Mouse (Mus musculus) neural tube, embryonic 11.5 days (tissue): ENCODE data around the gene Sbk1. TPM values are rescaled to one million over a fixed set of nuclear protein-coding genes. Genes with fewer than 3 reads are reported as not detected.

ENCODE experiments used
- ATAC-seq: fragments of 200-750 bp; cut with Nextera tagmentation; 2 replicates; pipeline ENCODE4 v1.8.0; 2017; ENCODE audit warnings: moderate number of reproducible peaks, mild to moderate bottlenecking, moderate TSS enrichment, moderate library complexity; ENCODE audit not compliant: insufficient read depth, low FRiP score, low TSS enrichment
- DNase-seq: peaks from one replicate; pipeline ENCODE4 v3.0.0-alpha.2; 2015; ENCODE audit warnings: low spot score
- H3K27ac ChIP-seq: fragments of 300-500 bp; sonication (generic); 2 replicates; pipeline ENCODE4 v1.5.1; 2014; ENCODE audit warnings: low read depth, mild to moderate bottlenecking, low read length
- H3K27me3 ChIP-seq: fragments of 300-500 bp; sonication (generic); 2 replicates; pipeline ENCODE4 v1.6.1; 2014; ENCODE audit warnings: mild to moderate bottlenecking, low read length, mixed read lengths; ENCODE audit not compliant: control insufficient read depth, insufficient read depth
- H3K36me3 ChIP-seq: fragments of 300-500 bp; sonication (generic); 2 replicates; pipeline ENCODE4 v1.6.1; 2014; ENCODE audit warnings: mild to moderate bottlenecking, low read length, moderate library complexity, mixed read lengths; ENCODE audit not compliant: control insufficient read depth, insufficient read depth
- H3K4me1 ChIP-seq: fragments of 300-500 bp; sonication (generic); 2 replicates; pipeline ENCODE4 v1.6.1; 2014; ENCODE audit warnings: low read length, mixed read lengths; ENCODE audit not compliant: control insufficient read depth, insufficient read depth
- H3K4me2 ChIP-seq: fragments of 300-500 bp; sonication (generic); 2 replicates; pipeline ENCODE4 v1.6.1; 2014; ENCODE audit warnings: low read depth, mild to moderate bottlenecking, moderate library complexity
- H3K4me3 ChIP-seq: fragments of 300-500 bp; sonication (generic); 2 replicates; pipeline ENCODE4 v1.5.1; 2014; ENCODE audit warnings: low read depth, low read length
- H3K9ac ChIP-seq: fragments of 300-500 bp; sonication (generic); 2 replicates; pipeline ENCODE4 v1.6.1; 2014; ENCODE audit warnings: mild to moderate bottlenecking, low read length
- H3K9me3 ChIP-seq: fragments of 300-500 bp; sonication (generic); 2 replicates; pipeline ENCODE4 v1.6.1; 2016; ENCODE audit warnings: low read length; ENCODE audit not compliant: control insufficient read depth
- WGBS: fragments of 180-500 bp; shearing (Covaris S2); extraction: QIAGEN DNeasy Blood & Tissue Kit; methylation state at CpG from one replicate; pipeline ENCODE4 v1.1.7; 2014; 5-methylcytosine and 5-hydroxymethylcytosine counted together
- polyA plus RNA-seq: library from polyadenylated mRNA; unstranded; fragments of >200 nt; fragmentation: Nextera tagmentation; extraction: Ambion mirVana; gene quantifications from 2 replicates; pipeline ENCODE4 v1.2.1, GENCODE M21; 2014

Sbk1 gene
- polyA plus RNA-seq, 1 experiment from 2014 or later, result 227 TPM

DNA sequence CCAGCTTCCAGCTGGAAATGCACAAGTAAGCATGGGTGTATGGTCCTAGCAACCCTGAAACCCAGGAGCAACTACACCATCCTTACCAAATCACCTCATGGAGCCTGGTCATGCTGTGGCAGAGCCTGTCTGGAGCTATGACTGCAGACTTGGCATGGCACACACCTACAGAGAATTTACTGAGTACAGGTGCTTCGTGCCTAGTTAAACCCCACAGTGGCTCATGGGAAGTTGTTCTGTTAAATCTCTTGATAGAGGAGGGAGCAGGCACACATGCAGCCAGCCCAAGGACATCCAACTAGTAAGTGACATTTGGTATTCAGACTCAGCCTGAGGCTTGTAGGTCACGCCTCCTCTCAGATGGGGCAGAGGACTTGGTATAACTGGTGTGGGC, 15.7 kb downstream of the Sbk1 start:
- H3K4me3 ChIP-seq, result no peak overlapping the region
- H3K9ac ChIP-seq, result no peak overlapping the region
- WGBS, result 90% methylated on average over 2 of the region's 2 CpGs
- no peak for DNase-seq
- H3K27ac ChIP-seq, result no peak overlapping the region
- H3K4me1 ChIP-seq, result no peaks in the 10 kb centered on the region; the same call in 1 of the 2 replicates
- H3K4me2 ChIP-seq, result no peak overlapping the region
- no peaks in the 10 kb centered on the region for H3K9me3 ChIP-seq
- H3K27me3 ChIP-seq, result no peaks in the 10 kb centered on the region
- H3K36me3 ChIP-seq, result peaks cover 32% of the 10 kb centered on the region
- no peak for ATAC-seq

DNA sequence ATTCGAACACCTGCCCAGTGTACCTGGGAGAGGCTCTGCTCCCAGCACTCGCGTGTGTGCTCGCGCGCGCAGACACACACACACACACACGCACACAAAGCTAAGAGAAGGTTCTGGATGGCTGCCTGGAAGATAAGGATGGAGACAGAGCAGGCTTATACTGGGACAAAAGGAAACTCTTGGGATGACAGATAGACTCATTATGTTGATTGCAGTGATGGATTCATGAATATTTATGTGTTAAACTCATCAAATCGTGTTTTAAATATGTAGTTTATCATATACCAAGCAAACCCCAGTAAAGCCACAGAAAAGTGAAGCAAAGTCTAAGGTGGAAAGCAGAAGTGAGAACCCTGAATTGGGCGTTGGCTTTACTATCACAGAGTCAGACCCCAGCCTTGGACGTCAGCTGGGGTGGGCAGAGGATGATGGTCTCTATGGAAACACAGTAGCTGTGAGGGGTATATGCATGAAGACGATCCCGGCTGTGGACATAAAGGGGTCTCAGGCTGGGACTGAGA, 16.2 kb downstream of the Sbk1 start:
- 81% methylated on average over 13 of the region's 13 CpGs for WGBS
- H3K4me3 ChIP-seq, result no peak overlapping the region
- H3K36me3 ChIP-seq, result peaks cover 36% of the 10 kb centered on the region
- H3K27ac ChIP-seq, result no peak overlapping the region
- no peaks in the 10 kb centered on the region for H3K9me3 ChIP-seq
- H3K4me1 ChIP-seq, result no peaks in the 10 kb centered on the region; the same call in 1 of the 2 replicates
- H3K9ac ChIP-seq, result no peak overlapping the region
- H3K4me2 ChIP-seq, result no peak overlapping the region
- DNase-seq, result peak; percentile 15
- ATAC-seq, result no peak
- H3K27me3 ChIP-seq, result no peaks in the 10 kb centered on the region

DNA sequence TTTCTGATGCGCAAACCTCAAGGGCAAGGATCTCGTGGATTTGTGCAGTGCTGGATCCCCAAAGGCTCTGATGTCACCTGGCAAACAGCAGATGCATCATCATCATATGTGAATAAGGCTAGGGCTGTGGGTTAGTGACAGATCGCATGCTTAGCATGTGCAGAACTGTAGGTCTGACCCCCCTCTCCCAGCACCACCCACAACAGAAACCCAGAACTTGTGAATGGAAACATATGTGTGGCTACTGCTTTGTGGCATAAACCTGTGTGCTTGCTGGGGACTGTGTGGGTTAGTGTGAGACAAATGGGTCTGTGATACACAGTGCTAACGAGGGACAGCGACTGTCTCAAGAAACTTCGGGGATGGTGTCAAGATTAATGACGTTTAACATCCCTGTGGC, 17.0 kb downstream of the Sbk1 start:
- no peaks in the 10 kb centered on the region; the same call in 1 of the 2 replicates for H3K4me1 ChIP-seq
- no peaks in the 10 kb centered on the region for H3K27me3 ChIP-seq
- DNase-seq (peak; percentile 8), ATAC-seq (no peak)
- 79% methylated on average over 7 of the region's 7 CpGs for WGBS
- H3K4me3 ChIP-seq, result no peak overlapping the region
- no peak overlapping the region for H3K4me2 ChIP-seq
- no peak overlapping the region for H3K27ac ChIP-seq
- H3K36me3 ChIP-seq, result peaks cover 36% of the 10 kb centered on the region
- H3K9ac ChIP-seq, result no peak overlapping the region
- H3K9me3 ChIP-seq, result no peaks in the 10 kb centered on the region

DNA sequence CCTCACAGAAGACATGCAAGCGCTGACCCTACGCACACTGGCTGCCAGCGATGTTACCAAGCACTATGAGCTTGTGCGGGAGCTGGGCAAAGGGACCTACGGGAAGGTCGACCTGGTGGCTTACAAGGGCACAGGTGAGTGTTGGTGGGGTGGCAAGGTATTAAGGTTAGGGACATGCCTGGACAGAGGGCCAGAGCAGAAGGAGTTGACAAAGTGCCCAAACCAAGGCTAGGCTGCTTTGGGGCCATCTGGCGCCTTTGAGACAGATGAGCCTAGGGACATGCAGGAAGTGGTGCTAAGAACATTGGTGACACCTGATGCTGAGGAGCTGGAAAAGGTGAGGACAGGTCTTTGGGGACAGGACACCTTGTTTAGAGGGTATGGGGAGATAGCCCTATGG, 17.5 kb downstream of the Sbk1 start:
- WGBS, result 94% methylated on average over 7 of the region's 7 CpGs
- ATAC-seq, result no peak
- H3K36me3 ChIP-seq, result peaks cover 34% of the 10 kb centered on the region

DNA sequence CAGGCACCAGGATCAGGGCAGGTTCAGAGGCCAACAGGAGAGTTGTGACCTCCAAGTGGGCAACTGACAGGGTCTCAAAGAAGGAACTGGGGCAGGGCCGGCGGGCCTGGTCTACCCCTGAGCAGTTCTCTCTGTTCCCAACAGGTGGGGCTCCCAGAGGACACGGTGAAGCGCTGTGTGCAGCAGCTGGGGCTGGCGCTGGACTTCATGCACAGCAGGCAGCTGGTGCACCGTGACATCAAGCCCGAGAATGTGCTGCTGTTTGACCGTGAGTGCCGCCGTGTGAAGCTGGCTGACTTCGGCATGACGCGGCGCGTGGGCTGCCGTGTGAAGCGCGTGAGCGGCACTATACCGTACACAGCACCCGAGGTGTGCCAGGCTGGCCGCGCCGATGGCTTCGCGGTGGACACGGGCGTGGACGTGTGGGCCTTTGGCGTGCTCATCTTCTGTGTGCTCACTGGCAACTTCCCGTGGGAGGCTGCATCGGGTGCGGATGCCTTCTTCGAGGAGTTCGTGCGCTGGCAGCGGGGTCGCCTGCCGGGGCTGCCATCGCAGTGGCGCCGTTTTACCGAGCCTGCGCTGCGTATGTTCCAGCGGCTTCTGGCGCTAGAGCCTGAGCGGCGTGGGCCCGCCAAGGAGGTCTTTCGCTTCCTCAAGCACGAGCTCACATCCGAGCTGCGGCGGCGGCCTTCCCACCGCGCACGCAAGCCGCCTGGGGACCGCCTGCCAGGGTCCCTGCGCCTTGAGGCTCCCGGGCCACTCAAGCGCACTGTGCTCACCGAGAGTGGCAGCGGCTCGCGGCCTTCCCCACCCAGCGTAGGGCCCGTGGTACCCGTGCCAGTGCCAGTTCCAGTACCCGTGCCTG, 19.5 kb downstream of the Sbk1 start:
- Histone ChIP-seq H3K4me2 (no peak overlapping the region), H3K4me1 (no peaks in the 10 kb centered on the region), H3K36me3 (peaks cover 34% of the 10 kb centered on the region), H3K9ac (no peak overlapping the region), H3K4me3 (no peak overlapping the region), H3K27me3 (no peaks in the 10 kb centered on the region), H3K27ac (peak overlapping the region; percentile 23; the same call in 1 of the 2 replicates), H3K9me3 (no peaks in the 10 kb centered on the region)
- DNase-seq (no peak), ATAC-seq (no peak)
- WGBS, result 91% methylated on average over 72 of the region's 72 CpGs

More for the DNA sequence above, 17.5 kb downstream of the Sbk1 start:
- peak; percentile 8 for DNase-seq
- Histone ChIP-seq H3K9me3 (no peaks in the 10 kb centered on the region), H3K27ac (no peak overlapping the region), H3K4me2 (no peak overlapping the region), H3K9ac (no peak overlapping the region), H3K4me3 (no peak overlapping the region), H3K27me3 (no peaks in the 10 kb centered on the region), H3K4me1 (no peaks in the 10 kb centered on the region; the same call in 1 of the 2 replicates)

DNA sequence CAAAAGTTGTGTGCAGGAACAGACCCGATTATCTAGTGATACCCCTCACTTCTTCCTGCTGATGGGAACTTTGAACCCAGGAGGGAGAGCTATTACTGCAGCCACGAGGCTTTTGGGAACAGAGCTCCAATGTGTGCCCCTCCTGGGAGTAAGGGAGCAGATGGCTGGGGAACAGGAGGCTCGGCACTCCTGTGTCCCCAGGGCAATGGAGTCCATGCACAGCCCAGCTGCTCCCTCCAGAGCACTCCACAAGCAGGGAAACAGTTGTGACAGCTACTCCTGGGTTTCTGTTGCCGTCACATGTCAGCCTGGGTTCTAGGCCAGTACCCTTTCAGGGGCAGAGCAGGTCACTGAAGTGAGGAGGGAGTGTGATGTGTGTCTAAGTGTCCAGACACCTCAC, 20.7 kb downstream of the Sbk1 start:
- no peak overlapping the region for H3K9ac ChIP-seq
- H3K4me3 ChIP-seq, result no peak overlapping the region
- no peak overlapping the region for H3K4me2 ChIP-seq
- H3K9me3 ChIP-seq, result no peaks in the 10 kb centered on the region
- peaks cover 34% of the 10 kb centered on the region for H3K36me3 ChIP-seq
- DNase-seq, result no peak
- no peaks in the 10 kb centered on the region for H3K4me1 ChIP-seq
- H3K27ac ChIP-seq, result no peak overlapping the region
- 59% methylated on average over 4 of the region's 4 CpGs for WGBS
- ATAC-seq, result no peak
- H3K27me3 ChIP-seq, result no peaks in the 10 kb centered on the region

DNA sequence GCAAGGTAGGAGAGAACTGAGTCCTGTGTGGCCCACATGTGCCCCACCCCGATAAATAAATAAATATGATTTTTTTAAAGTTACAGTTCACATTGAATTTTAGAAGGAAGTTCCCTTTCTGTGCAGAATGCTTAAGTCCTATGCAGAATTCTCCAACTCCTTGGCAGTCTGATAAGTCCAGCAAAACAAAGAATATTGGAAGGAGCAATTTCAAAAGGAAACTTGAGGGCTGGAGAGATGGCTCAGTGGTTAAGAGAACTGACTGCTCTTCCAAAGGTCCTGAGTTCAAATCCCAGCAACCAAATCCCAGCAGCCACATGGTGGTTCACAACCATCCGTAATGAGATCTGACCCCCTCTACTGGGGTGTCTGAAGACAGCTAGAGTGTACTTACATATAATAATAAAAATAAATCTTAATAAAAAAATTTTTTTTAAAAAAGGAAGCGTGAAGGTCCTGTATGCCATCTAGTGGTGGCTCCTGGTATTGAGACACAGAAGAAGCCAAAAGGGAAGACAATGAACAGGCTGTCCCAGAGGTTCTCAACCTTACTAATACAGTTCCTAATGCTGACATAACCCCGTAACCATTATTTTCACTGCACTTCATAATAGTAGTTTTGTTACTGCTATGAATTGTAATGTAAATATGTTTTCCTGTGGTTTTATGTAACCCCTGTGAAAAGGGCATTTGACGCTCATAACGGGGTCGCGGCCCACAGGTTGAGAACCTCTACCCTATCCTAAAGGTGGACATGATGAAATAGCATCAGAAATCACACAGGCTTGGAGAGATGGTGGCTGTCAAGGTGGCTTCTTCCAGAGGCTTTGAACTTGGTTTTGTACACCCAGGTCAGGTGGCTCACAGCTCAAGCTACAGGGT, 25.4 kb downstream of the Sbk1 start:
- peaks cover 10% of the 10 kb centered on the region for H3K36me3 ChIP-seq
- H3K9ac ChIP-seq, result no peak overlapping the region
- H3K9me3 ChIP-seq, result no peaks in the 10 kb centered on the region
- 78% methylated on average over 8 of the region's 8 CpGs for WGBS
- H3K4me3 ChIP-seq, result no peak overlapping the region
- no peak overlapping the region for H3K27ac ChIP-seq
- H3K27me3 ChIP-seq, result no peaks in the 10 kb centered on the region
- no peak overlapping the region for H3K4me2 ChIP-seq
- DNase-seq, result no peak
- no peaks in the 10 kb centered on the region for H3K4me1 ChIP-seq
- peak; percentile 35; the same call in 1 of the 2 replicates for ATAC-seq

DNA sequence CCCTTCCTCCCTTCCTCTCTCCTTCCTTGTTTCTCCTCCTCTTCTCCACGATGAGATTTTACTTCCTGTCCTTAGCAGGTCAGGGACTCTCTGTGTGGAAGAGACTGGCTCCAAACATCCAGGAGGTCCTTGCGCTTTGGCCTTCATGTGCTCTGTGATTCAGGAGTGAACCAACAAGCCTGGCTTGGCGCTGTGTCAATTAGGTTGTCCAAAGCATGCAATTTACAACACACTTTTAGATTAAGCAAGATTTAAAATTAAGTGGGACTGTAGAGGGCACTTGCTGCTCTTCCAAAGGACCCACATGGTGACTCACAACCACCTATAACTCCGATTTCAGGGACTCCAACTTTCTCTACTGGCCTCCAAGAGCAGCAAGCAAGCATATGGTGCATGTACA, 26.4 kb downstream of the Sbk1 start:
- ATAC-seq, result no peak
- 65% methylated on average over 4 of the region's 4 CpGs for WGBS

More for the DNA sequence above, 26.4 kb downstream of the Sbk1 start:
- no peaks in the 10 kb centered on the region for H3K9me3 ChIP-seq
- DNase-seq, result no peak
- H3K27me3 ChIP-seq, result no peaks in the 10 kb centered on the region
- H3K4me1 ChIP-seq, result no peaks in the 10 kb centered on the region
- H3K4me2 ChIP-seq, result no peak overlapping the region
- no peak overlapping the region for H3K27ac ChIP-seq
- H3K36me3 ChIP-seq, result peaks cover 2% of the 10 kb centered on the region; the same call in 1 of the 2 replicates
- no peak overlapping the region for H3K4me3 ChIP-seq
- H3K9ac ChIP-seq, result no peak overlapping the region
